Mouse (Mus musculus) lung, postnatal 0 days (tissue): ENCODE measurements at regions not wholly inside any gene's neighbourhood (a gene's known extent, or its start where the extent isn't known, plus 50 kb on each side); places are given as distances from the start of the nearest gene placed in this dataset.

Experiments
- ATAC-seq: fragments of 200-750 bp; cut with Nextera tagmentation; 2 replicates; pipeline ENCODE4 v1.8.0; 2017; ENCODE audit warnings: moderate library complexity
- DNase-seq: peaks from one replicate; pipeline ENCODE4 v3.0.0-alpha.2; 2016; ENCODE audit warnings: low spot score
- H3K27ac ChIP-seq: fragments of 300-500 bp; sonication (generic); 2 replicates; pipeline ENCODE4 v1.5.1; 2014; ENCODE audit warnings: antibody characterized with exemption, mild to moderate bottlenecking, low read length, mixed read lengths
- H3K27me3 ChIP-seq: fragments of 300-500 bp; sonication (generic); replicated peaks from 2 replicates; pipeline ENCODE4 v1.6.1; 2014; ENCODE audit warnings: low read length, mixed read lengths; ENCODE audit not compliant: insufficient read depth
- H3K36me3 ChIP-seq: fragments of 300-500 bp; sonication (generic); 2 replicates; pipeline ENCODE4 v1.6.1; 2014; ENCODE audit warnings: low read length, mixed read lengths; ENCODE audit not compliant: insufficient read depth
- H3K4me1 ChIP-seq: fragments of 300-500 bp; sonication (generic); 2 replicates; pipeline ENCODE4 v1.6.1; 2014; ENCODE audit warnings: antibody characterized with exemption, low read depth, low read length, mixed read lengths; ENCODE audit not compliant: insufficient read depth
- H3K4me2 ChIP-seq: fragments of 300-500 bp; sonication (generic); replicated peaks from 2 replicates; pipeline ENCODE4 v1.6.1; 2014; ENCODE audit warnings: low read depth, mild to moderate bottlenecking, low read length, moderate library complexity, mixed read lengths
- H3K4me3 ChIP-seq: fragments of 300-500 bp; sonication (generic); 2 replicates; pipeline ENCODE4 v1.5.1; 2014; ENCODE audit warnings: low read depth, low read length
- H3K9ac ChIP-seq: fragments of 300-500 bp; sonication (generic); replicated peaks from 2 replicates; pipeline ENCODE4 v1.6.1; 2014; ENCODE audit warnings: low read depth, mild to moderate bottlenecking
- H3K9me3 ChIP-seq: fragments of 300-500 bp; sonication (generic); 2 replicates; pipeline ENCODE4 v1.6.1; 2016; ENCODE audit warnings: low read length, mixed read lengths
- CTCF ChIP-seq: IDR thresholded peaks from 2 replicates; pipeline ENCODE4 v1.5.1; 2016; ENCODE audit warnings: antibody characterized with exemption, mild to moderate bottlenecking
- EP300 ChIP-seq: IDR thresholded peaks from 2 replicates; pipeline ENCODE4 v1.6.1; 2016; ENCODE audit warnings: antibody characterized with exemption, mild to moderate bottlenecking, control low read depth
- WGBS: fragments of 180-500 bp; shearing (Covaris S2); extraction: QIAGEN DNeasy Blood & Tissue Kit; methylation state at CpG from one replicate; pipeline ENCODE4 v1.1.7; 2014; 5-methylcytosine and 5-hydroxymethylcytosine counted together

GRCm38 (mm10) chr9:41914611-41915010, 209.5 kb downstream of the Sorl1 start:
- DNase-seq (no peak), ATAC-seq (no peak)
- H3K9me3 ChIP-seq = no peaks in the 10 kb centered on the region
- no peaks in the 10 kb centered on the region for H3K27me3 ChIP-seq
- no peak overlapping the region for H3K9ac ChIP-seq
- H3K4me2 ChIP-seq = no peak overlapping the region
- WGBS = 96% methylated on average over 6 of the region's 6 CpGs
- TF ChIP-seq EP300 = no peak
- TF ChIP-seq CTCF = no peak
- no peaks in the 10 kb centered on the region for H3K36me3 ChIP-seq
- no peak overlapping the region for H3K27ac ChIP-seq
- H3K4me3 ChIP-seq = no peak overlapping the region
- H3K4me1 ChIP-seq = no peaks in the 10 kb centered on the region

- TF ChIP-seq EP300 (no peak), CTCF (no peak)
- Histone ChIP-seq H3K4me3 (no peak overlapping the region), H3K36me3 (no peaks in the 10 kb centered on the region), H3K9me3 (no peaks in the 10 kb centered on the region), H3K4me1 (no peaks in the 10 kb centered on the region), H3K27me3 (no peaks in the 10 kb centered on the region), H3K9ac (no peak overlapping the region), H3K4me2 (no peak overlapping the region), H3K27ac (no peak overlapping the region)
- DNase-seq (no peak), ATAC-seq (no peak)
- WGBS = 67% methylated on average over 3 of the region's 3 CpGs
These were observed 210.2 kb downstream of the Sorl1 start for GRCm38 (mm10) chr9:41913911-41914310.

DNA sequence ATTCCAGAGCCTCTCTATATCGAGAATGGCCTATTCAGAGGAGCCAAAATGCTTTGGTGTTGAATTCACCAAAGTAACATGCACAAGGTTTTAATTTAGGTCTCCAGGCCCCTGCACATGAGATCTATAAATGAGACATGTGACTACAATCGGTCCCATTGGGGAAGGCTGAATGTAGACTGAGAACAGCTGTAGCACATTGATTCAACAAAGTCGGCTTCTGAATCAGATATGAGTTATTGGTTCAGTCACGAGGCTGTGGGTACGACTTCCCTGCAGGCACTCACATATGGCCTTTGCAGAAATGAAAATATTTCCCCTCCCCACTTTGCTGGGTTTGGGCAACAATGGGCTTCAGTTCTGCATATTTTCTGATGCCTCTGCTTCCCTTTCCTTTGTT, 211.6 kb downstream of the Sorl1 start:
- no peak for DNase-seq
- TF ChIP-seq CTCF (no peak), EP300 (no peak)
- no peak overlapping the region for H3K27ac ChIP-seq
- no peaks in the 10 kb centered on the region for H3K27me3 ChIP-seq
- H3K4me2 ChIP-seq = no peak overlapping the region
- H3K36me3 ChIP-seq = no peaks in the 10 kb centered on the region
- no peak overlapping the region for H3K4me3 ChIP-seq
- no peaks in the 10 kb centered on the region for H3K9me3 ChIP-seq
- no peak overlapping the region for H3K9ac ChIP-seq
- no peak for ATAC-seq
- WGBS = 83% methylated on average over 5 of the region's 5 CpGs
- H3K4me1 ChIP-seq = no peaks in the 10 kb centered on the region

GRCm38 (mm10) chr9:41900606-41900974, 223.5 kb downstream of the Sorl1 start:
- Histone ChIP-seq H3K9me3 (no peaks in the 10 kb centered on the region), H3K4me3 (no peak overlapping the region), H3K4me2 (no peak overlapping the region), H3K36me3 (no peaks in the 10 kb centered on the region), H3K27ac (no peak overlapping the region), H3K27me3 (no peaks in the 10 kb centered on the region), H3K9ac (no peak overlapping the region), H3K4me1 (no peaks in the 10 kb centered on the region)
- ATAC-seq (no peak), DNase-seq (no peak)
- WGBS = 89% methylated on average over 8 of the region's 8 CpGs
- TF ChIP-seq EP300 = no peak
- TF ChIP-seq CTCF = no peak

DNA sequence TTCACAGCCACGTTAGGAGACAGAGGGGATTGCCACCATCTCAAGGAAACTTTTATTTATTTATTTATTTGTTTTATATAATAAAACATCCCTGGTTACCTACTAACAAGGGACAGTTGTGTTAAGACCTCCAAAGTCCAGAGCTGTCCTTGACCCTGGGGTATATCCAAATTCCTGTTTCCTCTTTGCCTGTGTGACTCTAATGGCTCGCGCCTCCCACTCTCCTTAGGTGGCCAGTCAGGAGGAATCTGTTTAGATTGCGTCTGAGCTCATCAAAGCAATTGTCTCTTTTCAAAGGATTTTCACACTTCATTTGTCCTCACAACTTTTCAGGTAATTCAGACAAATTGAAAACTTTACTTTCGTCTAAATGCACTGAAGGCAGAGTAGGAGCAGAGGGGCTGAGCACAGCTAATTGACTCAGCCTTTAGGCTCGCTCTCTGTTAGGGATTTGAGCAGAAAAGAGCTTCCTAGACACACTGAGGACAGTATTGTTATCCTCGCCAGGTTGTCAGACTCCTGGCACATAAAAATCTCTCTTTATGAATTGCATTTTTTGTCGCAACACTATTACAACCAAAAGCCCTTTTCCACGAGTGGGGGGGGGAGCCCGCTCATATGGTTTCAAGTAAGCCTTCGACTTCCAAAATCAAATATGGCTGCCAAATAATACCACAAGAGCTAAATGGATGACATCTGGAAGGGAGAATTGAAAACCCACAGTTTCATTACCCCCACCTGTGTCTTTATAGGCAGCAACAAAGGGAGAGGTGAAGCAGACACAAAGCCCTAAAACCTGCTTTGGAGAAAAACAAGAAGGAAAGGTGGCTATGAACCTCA, 224.1 kb downstream of the Sorl1 start:
- Histone ChIP-seq H3K27ac (no peak overlapping the region), H3K27me3 (no peaks in the 10 kb centered on the region), H3K9me3 (no peaks in the 10 kb centered on the region), H3K4me2 (no peak overlapping the region), H3K4me1 (no peaks in the 10 kb centered on the region), H3K4me3 (no peak overlapping the region), H3K9ac (no peak overlapping the region), H3K36me3 (no peaks in the 10 kb centered on the region)
- TF ChIP-seq CTCF (no peak), EP300 (no peak)
- WGBS = 62% methylated on average over 11 of the region's 11 CpGs
- no peak for ATAC-seq
- DNase-seq = no peak

DNA sequence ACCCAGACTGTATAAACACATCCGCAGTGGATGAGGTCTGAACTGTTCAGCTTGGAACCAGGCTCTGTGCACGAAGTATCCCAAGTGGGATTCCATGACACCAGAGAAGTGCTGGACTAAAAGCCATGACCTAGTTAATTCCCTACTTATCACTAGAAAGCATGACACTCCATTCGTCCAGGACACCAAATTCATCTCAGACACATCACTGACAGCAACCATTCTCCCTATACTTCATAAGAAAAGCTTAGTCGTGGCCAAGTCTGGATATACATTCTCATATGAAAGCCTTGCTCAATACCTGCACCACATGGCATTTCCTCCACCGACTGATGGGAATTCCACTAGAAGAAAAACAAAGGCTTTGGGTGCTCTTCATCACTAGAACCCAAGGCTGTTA, 229.0 kb downstream of the Sorl1 start:
- DNase-seq (peak; percentile 62), ATAC-seq (no peak; the same call in 1 of the 2 replicates)
- Histone ChIP-seq H3K36me3 (no peaks in the 10 kb centered on the region), H3K4me3 (no peak overlapping the region), H3K9me3 (no peaks in the 10 kb centered on the region), H3K27ac (no peak overlapping the region), H3K9ac (no peak overlapping the region), H3K4me2 (no peak overlapping the region), H3K4me1 (no peaks in the 10 kb centered on the region), H3K27me3 (no peaks in the 10 kb centered on the region)
- TF ChIP-seq EP300 (no peak; the same call in 1 of the 2 replicates), CTCF (no peak)
- 45% methylated on average over 5 of the region's 5 CpGs for WGBS
